ENCODE assay signal across 8 mouse cellular contexts in genomic region chr17:35262664-35263522, GRCm38 (mm10). TPM values are rescaled to one million over a fixed set of nuclear protein-coding genes. Genes with fewer than 3 reads are reported as not detected.
DNase-seq lines count a peak whose midpoint lies in the region; ATAC-seq and TF ChIP-seq lines count a peak whose summit lies in the region.

Gene H2-D1, plus strand, starts transcription at chr17:35262730.

- peak within 1 kb of the TSS; percentile 83 for H3K4me2 ChIP-seq in hindbrain, postnatal 0 days (ENCODE audit: low read depth, low read length)

- H3K9me3 ChIP-seq in hindbrain, postnatal 0 days (ENCODE audit: low read length), result no peaks in the 10 kb centered on the region

- 2% methylated on average over 70 of the region's 73 CpGs for WGBS in hindbrain, postnatal 0 days

- H3K4me3 ChIP-seq in gastrocnemius, adult 2 months, result peak within 1 kb of the TSS; percentile 89
- H3K4me3 ChIP-seq in hindbrain, postnatal 0 days (ENCODE audit: low read length), result peak within 1 kb of the TSS; percentile 65
- peak within 1 kb of the TSS; percentile 67 for H3K4me3 ChIP-seq in left cerebral cortex, adult 2 months

- TF ChIP-seq CTCF in gastrocnemius, adult 2 months (IDR thresholded peaks at IDR 0.05), result no peak
- TF ChIP-seq CTCF in hindbrain, postnatal 0 days (IDR thresholded peaks at IDR 0.05; ENCODE audit: low read depth), result no peak
- TF ChIP-seq CTCF in left cerebral cortex, adult 2 months (IDR thresholded peaks at IDR 0.05), result no peak

- H3K27me3 ChIP-seq in hindbrain, postnatal 0 days (ENCODE audit: insufficient read depth, low read length), result no peaks in the 10 kb centered on the region

- H3K27ac ChIP-seq in gastrocnemius, adult 2 months, result peak within 1 kb of the TSS; percentile 86
- H3K27ac ChIP-seq in hindbrain, postnatal 0 days, result 0 out of 2 replicates have a peak within 1 kb of the TSS, but pooled peaks have one; percentile 20
- peak within 1 kb of the TSS; percentile 17; the same call in 1 of the 2 replicates for H3K27ac ChIP-seq in left cerebral cortex, adult 2 months

- H3K4me1 ChIP-seq in hindbrain, postnatal 0 days (ENCODE audit: insufficient read depth, low read length), result 0 out of 2 replicates have a peak, but pooled peaks cover 1% of the 10 kb centered on the region

- intact Hi-C loops in gastrocnemius, adult 2 months (cut with DNase I), result no loop called here
- intact Hi-C loops in left cerebral cortex, adult 2 months (cut with DNase I), result no loop called here

- peak within 1 kb of the TSS; percentile 65 for H3K9ac ChIP-seq in hindbrain, postnatal 0 days (replicated peaks; ENCODE audit: low read length)

- ATAC-seq in hindbrain, postnatal 0 days, result peak; percentile 94
- ATAC-seq in megakaryocyte, adult 5-6 weeks (ENCODE audit: poor library complexity, severe bottlenecking), result peak; percentile 76

- peak; percentile 100 for DNase-seq in T-cell, adult 2 months (ENCODE audit: low spot score)
- DNase-seq in cerebellum, postnatal 4 days (ENCODE audit: low spot score in 2 of 2), result peak; percentile 97 to 98
- DNase-seq in gastrocnemius, adult 2 months, result peak; percentile 99
- peak; percentile 96 for DNase-seq in hindbrain, postnatal 0 days (ENCODE audit: low spot score)
- peak; percentile 93 to 98 for DNase-seq in left cerebral cortex, adult 2 months (ENCODE audit: extremely low spot score in 1 of 2, low spot score in 2 of 2)
- peak; percentile 97 to 99 for DNase-seq in right cerebral cortex, adult 2 months (ENCODE audit: low spot score in 2 of 2)
- DNase-seq in urinary bladder, postnatal 14 days (ENCODE audit: low spot score), result peak; percentile 99

- H3K36me3 ChIP-seq in hindbrain, postnatal 0 days (ENCODE audit: insufficient read depth, low read length), result no peaks in the 10 kb centered on the region

RNA-seq across cellular contexts. Expression of gene H2-D1, which starts in this region (rescaled TPM):
- 10 to 100 TPM; 30.4 to 38.5 TPM for total RNA-seq in gastrocnemius, adult 2 months (2021)
- 74.3 and 83.8 TPM in 2 replicates for total RNA-seq in hindbrain, postnatal 0 days (2014; rRNA removed)
- 141 and 146 TPM in 2 replicates for polyA plus RNA-seq in hindbrain, postnatal 0 days (2015; fragmentation: Nextera tagmentation; extraction: Ambion mirVana)
- total RNA-seq in left cerebral cortex, adult 2 months (2021), result 10 to 100 TPM; 20.3 to 25.3 TPM
- 572 and 605 TPM in 2 replicates for total RNA-seq in megakaryocyte, adult 5-6 weeks (2015)
- 1,046 and 1,120 TPM in 2 replicates for total RNA-seq in megakaryocyte, adult 5-6 weeks (2017)

Comparison
In these comparisons a context has a peak if more than half of its experiments do, and no peak if none do; other contexts are left out.
1. Peak in every context shown above with its lines: DNase-seq, ATAC-seq, H3K4me3 ChIP-seq and H3K27ac ChIP-seq.
2. H3K27ac ChIP-seq: peak in every context shown above with its lines; median percentile 86 in gastrocnemius, adult 2 months; 20 in hindbrain, postnatal 0 days; 17 in left cerebral cortex, adult 2 months.